Mouse (Mus musculus) midbrain, embryonic 16.5 days (tissue): ENCODE measurements at regions not wholly inside any gene's neighbourhood (a gene's known extent, or its start where the extent isn't known, plus 50 kb on each side); places are given as distances from the start of the nearest gene placed in this dataset.

Experiments used
- ATAC-seq: fragments of 200-750 bp; cut with Nextera tagmentation; 2 replicates; pipeline ENCODE4 v1.8.0; 2017; ENCODE audit warnings: moderate TSS enrichment
- H3K27ac ChIP-seq: fragments of 300-500 bp; sonication (generic); 2 replicates; pipeline ENCODE4 v1.5.1; 2014; ENCODE audit warnings: mild to moderate bottlenecking, low read length, mixed read lengths
- H3K27me3 ChIP-seq: fragments of 300-500 bp; sonication (generic); 2 replicates; pipeline ENCODE4 v1.6.1; 2014; ENCODE audit warnings: low read depth, low read length, mixed read lengths; ENCODE audit not compliant: control insufficient read depth, insufficient read depth
- H3K36me3 ChIP-seq: fragments of 300-500 bp; sonication (generic); 2 replicates; pipeline ENCODE4 v1.6.1; 2014; ENCODE audit warnings: mild to moderate bottlenecking, low read length, moderate library complexity, mixed read lengths; ENCODE audit not compliant: control insufficient read depth, insufficient read depth
- H3K4me1 ChIP-seq: fragments of 300-500 bp; sonication (generic); 2 replicates; pipeline ENCODE4 v1.6.1; 2014; ENCODE audit warnings: mild to moderate bottlenecking, low read length, mixed read lengths; ENCODE audit not compliant: control insufficient read depth, insufficient read depth
- H3K4me2 ChIP-seq: fragments of 300-500 bp; sonication (generic); 2 replicates; pipeline ENCODE4 v1.6.1; 2014; ENCODE audit warnings: mild to moderate bottlenecking, low read length, mixed read lengths
- H3K4me3 ChIP-seq: fragments of 300-500 bp; sonication (generic); 2 replicates; pipeline ENCODE4 v1.5.1; 2014; ENCODE audit warnings: low read depth, mild to moderate bottlenecking, low read length, moderate library complexity, mixed read lengths
- H3K9ac ChIP-seq: fragments of 300-500 bp; sonication (generic); 2 replicates; pipeline ENCODE4 v1.6.1; 2014; ENCODE audit warnings: low read depth, low read length, mixed read lengths
- H3K9me3 ChIP-seq: fragments of 300-500 bp; sonication (generic); replicated peaks from 2 replicates; pipeline ENCODE4 v1.6.1; 2014; ENCODE audit warnings: mild to moderate bottlenecking, low read length, mixed read lengths; ENCODE audit not compliant: control insufficient read depth, poor library complexity, severe bottlenecking
- WGBS: fragments of 180-500 bp; shearing (Covaris S2); extraction: QIAGEN DNeasy Blood & Tissue Kit; methylation state at CpG from one replicate; pipeline ENCODE4 v1.1.7; 2014; 5-methylcytosine and 5-hydroxymethylcytosine counted together

DNA sequence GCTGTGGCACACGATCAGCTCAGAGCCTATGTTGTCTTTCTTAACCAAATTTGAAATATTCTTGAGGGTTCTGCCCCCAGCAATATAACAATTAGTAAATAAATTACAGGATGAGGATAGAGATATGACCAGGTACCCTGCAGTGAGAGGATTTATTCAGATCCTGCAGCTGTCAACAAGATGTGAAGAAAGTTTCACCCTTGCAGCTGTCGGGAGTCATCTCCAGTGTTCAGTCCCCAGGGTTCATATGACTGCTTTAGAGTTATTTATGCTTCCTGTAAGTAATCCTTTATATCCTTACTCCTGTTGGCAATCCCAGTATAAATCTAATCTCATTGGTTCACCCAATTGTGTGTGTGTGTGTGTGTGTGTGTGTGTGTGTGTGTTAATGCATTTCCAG lies 1372.1 kb upstream of the 1700008P02Rik start:
- ATAC-seq = no peak
- Histone ChIP-seq H3K36me3 (no peaks in the 10 kb centered on the region), H3K27ac (no peak overlapping the region), H3K4me2 (no peak overlapping the region), H3K4me1 (no peaks in the 10 kb centered on the region), H3K9ac (no peak overlapping the region), H3K27me3 (no peaks in the 10 kb centered on the region), H3K9me3 (no peaks in the 10 kb centered on the region), H3K4me3 (no peak overlapping the region)
- WGBS = 94% methylated on average over 2 of the region's 2 CpGs

DNA sequence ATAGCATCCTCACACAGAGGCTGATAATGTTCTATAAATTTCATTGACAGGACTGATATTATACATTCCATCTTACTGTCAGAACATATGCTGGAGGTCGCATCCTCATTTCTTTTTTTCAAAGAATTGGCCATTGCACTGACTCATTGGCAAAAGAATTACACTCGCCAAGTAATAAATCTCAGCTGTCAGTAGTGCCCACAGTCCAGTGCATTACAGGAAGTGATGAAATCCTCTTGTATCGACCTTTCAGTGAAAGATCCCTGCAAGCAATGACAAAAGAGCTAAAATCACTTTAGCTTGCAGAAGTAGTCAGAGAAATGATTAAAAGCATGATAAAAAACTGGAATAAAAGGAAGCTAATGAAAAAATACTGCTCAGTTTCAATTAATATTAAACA lies 1353.0 kb upstream of the 1700008P02Rik start:
- ATAC-seq = no peak
- H3K4me2 ChIP-seq = no peak overlapping the region
- H3K9me3 ChIP-seq = no peaks in the 10 kb centered on the region
- no peaks in the 10 kb centered on the region for H3K4me1 ChIP-seq
- no peaks in the 10 kb centered on the region for H3K36me3 ChIP-seq
- WGBS = 73% methylated on average over 3 of the region's 3 CpGs
- no peaks in the 10 kb centered on the region for H3K27me3 ChIP-seq
- no peak overlapping the region for H3K27ac ChIP-seq
- H3K4me3 ChIP-seq = no peak overlapping the region
- no peak overlapping the region for H3K9ac ChIP-seq

- 91% methylated on average over 1 of the region's 1 CpGs for WGBS
- ATAC-seq = no peak
- H3K4me1 ChIP-seq = no peaks in the 10 kb centered on the region
- H3K27ac ChIP-seq = no peak overlapping the region
- H3K9ac ChIP-seq = no peak overlapping the region
- no peak overlapping the region for H3K4me3 ChIP-seq
- no peak overlapping the region for H3K4me2 ChIP-seq
- H3K36me3 ChIP-seq = no peaks in the 10 kb centered on the region
- no peaks in the 10 kb centered on the region for H3K9me3 ChIP-seq
- no peaks in the 10 kb centered on the region for H3K27me3 ChIP-seq
Measured at GRCm38 (mm10) chr3:7953911-7954310, 1333.7 kb upstream of the 1700008P02Rik start.

- 61% methylated on average over 8 of the region's 8 CpGs for WGBS
- H3K36me3 ChIP-seq = no peaks in the 10 kb centered on the region
- peak; percentile 75 for ATAC-seq
Measured at GRCm38 (mm10) chr3:7943646-7944381, 1323.6 kb upstream of the 1700008P02Rik start.

More at GRCm38 (mm10) chr3:7943646-7944381, 1323.6 kb upstream of the 1700008P02Rik start:
- no peak overlapping the region for H3K27ac ChIP-seq
- H3K27me3 ChIP-seq = no peaks in the 10 kb centered on the region
- H3K9ac ChIP-seq = no peak overlapping the region
- no peak overlapping the region for H3K4me3 ChIP-seq
- H3K4me1 ChIP-seq = no peaks in the 10 kb centered on the region
- H3K9me3 ChIP-seq = no peaks in the 10 kb centered on the region
- H3K4me2 ChIP-seq = no peak overlapping the region
